Mouse (Mus musculus) hindbrain, embryonic 13.5 days (tissue): ENCODE measurements around the gene Slc27a5. TPM values are rescaled to one million over a fixed set of nuclear protein-coding genes. Genes with fewer than 3 reads are reported as not detected.

ENCODE experiments used
- ATAC-seq: fragments of 200-750 bp; cut with Nextera tagmentation; 2 replicates; pipeline ENCODE4 v1.8.0; 2017; ENCODE audit warnings: moderate TSS enrichment; ENCODE audit not compliant: low FRiP score
- H3K27ac ChIP-seq: fragments of 300-500 bp; sonication (generic); 2 replicates; pipeline ENCODE4 v1.5.1; 2015; ENCODE audit warnings: inconsistent platforms, mild to moderate bottlenecking, moderate library complexity
- H3K27me3 ChIP-seq: fragments of 300-500 bp; sonication (generic); 2 replicates; pipeline ENCODE4 v1.6.1; 2015; ENCODE audit warnings: mild to moderate bottlenecking, inconsistent platforms
- H3K36me3 ChIP-seq: fragments of 300-500 bp; sonication (generic); 2 replicates; pipeline ENCODE4 v1.6.1; 2015; ENCODE audit warnings: mild to moderate bottlenecking, inconsistent platforms
- H3K4me1 ChIP-seq: fragments of 300-500 bp; sonication (generic); replicated peaks from 2 replicates; pipeline ENCODE4 v1.6.1; 2015; ENCODE audit warnings: inconsistent platforms
- H3K4me2 ChIP-seq: fragments of 300-500 bp; sonication (generic); 2 replicates; pipeline ENCODE4 v1.6.1; 2015; ENCODE audit warnings: inconsistent platforms, mild to moderate bottlenecking, moderate library complexity
- H3K4me3 ChIP-seq: fragments of 300-500 bp; sonication (generic); 2 replicates; pipeline ENCODE4 v1.5.1; 2015; ENCODE audit warnings: mild to moderate bottlenecking, inconsistent platforms
- H3K9ac ChIP-seq: fragments of 300-500 bp; sonication (generic); 2 replicates; pipeline ENCODE4 v1.6.1; 2015; ENCODE audit warnings: mild to moderate bottlenecking, inconsistent platforms
- H3K9me3 ChIP-seq: fragments of 300-500 bp; sonication (generic); 2 replicates; pipeline ENCODE4 v1.6.1; 2016; ENCODE audit warnings: inconsistent platforms
- WGBS: fragments of 180-500 bp; shearing (Covaris S2); methylation state at CpG from one replicate; pipeline ENCODE4 v1.1.7; 2015; 5-methylcytosine and 5-hydroxymethylcytosine counted together
- polyA plus RNA-seq: library from polyadenylated mRNA; unstranded; fragments of >200 nt; fragmentation: Nextera tagmentation; extraction: Ambion mirVana; gene quantifications from 2 replicates; pipeline ENCODE4 v1.2.1, GENCODE M21; 2015

Gene Slc27a5
- polyA plus RNA-seq, 1 experiment from 2014 or later: 0.44 TPM

DNA sequence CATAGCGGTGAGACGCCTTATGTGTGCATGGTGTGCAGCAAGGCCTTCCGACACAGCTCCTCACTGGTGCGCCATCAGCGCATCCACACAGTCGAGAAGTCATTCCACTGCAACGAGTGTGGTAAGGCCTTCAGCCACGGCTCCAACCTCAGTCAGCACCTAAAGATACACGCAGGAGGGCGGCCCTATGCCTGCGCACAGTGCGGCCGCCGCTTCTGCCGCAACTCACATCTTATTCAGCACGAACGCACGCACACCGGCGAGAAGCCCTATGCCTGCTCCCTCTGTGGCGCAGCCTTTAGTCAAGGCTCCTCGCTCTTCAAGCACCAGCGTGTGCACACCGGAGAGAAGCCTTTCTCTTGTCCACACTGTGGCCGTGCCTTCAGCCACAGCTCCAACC, 27.1 kb downstream of the Slc27a5 start:
- no peak overlapping the region for H3K4me3 ChIP-seq
- WGBS: 95% methylated on average over 25 of the region's 25 CpGs
- peaks cover 17% of the 10 kb centered on the region for H3K4me1 ChIP-seq
- ATAC-seq: no peak
- no peak overlapping the region for H3K4me2 ChIP-seq
- H3K27me3 ChIP-seq: no peaks in the 10 kb centered on the region
- H3K27ac ChIP-seq: no peak overlapping the region
- H3K9me3 ChIP-seq: no peaks in the 10 kb centered on the region
- H3K9ac ChIP-seq: no peak overlapping the region
- H3K36me3 ChIP-seq: peaks cover 51% of the 10 kb centered on the region

DNA sequence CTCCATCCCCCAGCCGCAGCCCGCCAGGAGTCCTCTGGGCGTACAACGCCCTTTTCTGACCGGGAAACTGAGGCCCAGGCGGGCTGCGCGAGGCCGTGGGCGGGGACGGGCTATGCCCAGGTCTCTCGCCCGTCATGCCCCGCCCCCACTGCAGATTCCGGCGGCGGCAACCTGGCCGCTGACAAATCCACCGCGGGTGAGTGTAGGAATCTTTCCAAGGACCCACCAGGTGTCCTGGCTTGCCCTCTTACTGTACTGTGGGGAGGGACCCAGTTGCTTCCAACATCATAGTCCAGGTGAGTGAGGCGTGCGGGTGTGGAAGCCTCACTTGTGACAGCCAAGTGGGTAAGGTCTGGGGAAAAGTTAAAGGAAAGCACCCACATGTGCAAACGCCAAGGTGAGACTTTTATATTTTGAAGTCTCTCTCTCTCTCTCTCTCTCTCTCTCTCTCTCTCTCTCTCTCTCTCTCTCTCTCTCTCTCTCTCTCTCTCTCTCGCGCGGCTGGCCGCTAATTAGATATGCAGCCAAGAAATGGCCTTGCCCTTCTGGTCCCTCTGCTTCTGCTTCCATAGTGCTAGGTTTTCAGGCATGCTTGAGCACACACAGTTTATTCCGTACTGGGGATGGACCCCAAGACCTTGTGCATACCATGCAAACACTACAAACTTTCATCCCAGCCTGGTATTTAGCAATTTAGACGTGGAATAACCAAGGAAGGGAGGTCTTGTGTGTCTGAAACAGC, 31.7 kb downstream of the Slc27a5 start:
- H3K4me2 ChIP-seq: peak overlapping the region; percentile 76
- H3K36me3 ChIP-seq: peaks cover 29% of the 10 kb centered on the region
- H3K4me3 ChIP-seq: peak overlapping the region; percentile 87
- H3K9me3 ChIP-seq: no peaks in the 10 kb centered on the region
- peaks cover 28% of the 10 kb centered on the region for H3K4me1 ChIP-seq
- H3K27ac ChIP-seq: peak overlapping the region; percentile 92
- under 1% methylated on average over 29 of the region's 29 CpGs for WGBS
- peak; percentile 65 for ATAC-seq
- H3K27me3 ChIP-seq: no peaks in the 10 kb centered on the region
- peak overlapping the region; percentile 91 for H3K9ac ChIP-seq

GRCm38 (mm10) chr7:12965678-12966091, 32.3 kb downstream of the Slc27a5 start, which contains the start of gene Zfp324:
TSS of gene Zfp324 (plus strand) at chr7:12965838.
- H3K27me3 ChIP-seq: no peaks in the 10 kb centered on the region
- peak within 1 kb of the TSS; percentile 91 for H3K9ac ChIP-seq
- H3K9me3 ChIP-seq: no peaks in the 10 kb centered on the region
- WGBS: 1% methylated on average over 23 of the region's 23 CpGs
- peak within 1 kb of the TSS; percentile 87 for H3K4me3 ChIP-seq
- ATAC-seq: peak; percentile 94
- peak within 1 kb of the TSS; percentile 76 for H3K4me2 ChIP-seq
- peak within 1 kb of the TSS; percentile 92 for H3K27ac ChIP-seq
- H3K36me3 ChIP-seq: peaks cover 23% of the 10 kb centered on the region
- H3K4me1 ChIP-seq: peaks cover 34% of the 10 kb centered on the region

GRCm38 (mm10) chr7:12961511-12962141, 36.4 kb downstream of the Slc27a5 start:
- ATAC-seq: peak; percentile 73
- H3K4me1 ChIP-seq: peaks cover 20% of the 10 kb centered on the region
- WGBS: 2% methylated on average over 29 of the region's 29 CpGs
- H3K4me3 ChIP-seq: peak overlapping the region; percentile 44
- H3K27ac ChIP-seq: peak overlapping the region; percentile 90
- no peaks in the 10 kb centered on the region for H3K27me3 ChIP-seq
- no peaks in the 10 kb centered on the region for H3K9me3 ChIP-seq
- H3K36me3 ChIP-seq: no peaks in the 10 kb centered on the region
- H3K9ac ChIP-seq: peak overlapping the region; percentile 74
- H3K4me2 ChIP-seq: peak overlapping the region; percentile 62

DNA sequence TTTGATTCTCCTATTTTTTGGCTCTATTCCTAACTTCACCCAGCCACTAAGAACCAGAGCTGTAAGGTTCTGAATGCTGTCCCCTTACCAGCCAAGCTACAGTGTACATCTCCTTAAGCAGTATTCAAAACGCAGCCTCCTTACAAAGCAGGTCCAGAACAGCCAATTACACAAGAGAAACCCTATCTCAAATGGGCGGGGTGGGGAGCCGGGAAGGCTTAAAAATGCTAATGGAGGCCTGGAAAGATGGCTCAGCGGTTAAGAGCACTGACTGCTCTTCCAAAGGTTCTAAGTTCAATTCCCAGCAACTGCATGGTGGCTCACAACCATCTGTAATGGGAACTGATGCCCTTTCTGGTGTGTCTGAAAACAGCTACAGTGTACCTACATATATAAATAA, 38.3 kb downstream of the Slc27a5 start:
- H3K9ac ChIP-seq: no peak overlapping the region
- no peaks in the 10 kb centered on the region for H3K36me3 ChIP-seq
- ATAC-seq: no peak
- no peak overlapping the region for H3K27ac ChIP-seq
- no peak overlapping the region for H3K4me2 ChIP-seq
- no peaks in the 10 kb centered on the region for H3K9me3 ChIP-seq
- 15% methylated on average over 4 of the region's 4 CpGs for WGBS
- H3K27me3 ChIP-seq: no peaks in the 10 kb centered on the region
- H3K4me3 ChIP-seq: no peak overlapping the region
- H3K4me1 ChIP-seq: peaks cover 10% of the 10 kb centered on the region

DNA sequence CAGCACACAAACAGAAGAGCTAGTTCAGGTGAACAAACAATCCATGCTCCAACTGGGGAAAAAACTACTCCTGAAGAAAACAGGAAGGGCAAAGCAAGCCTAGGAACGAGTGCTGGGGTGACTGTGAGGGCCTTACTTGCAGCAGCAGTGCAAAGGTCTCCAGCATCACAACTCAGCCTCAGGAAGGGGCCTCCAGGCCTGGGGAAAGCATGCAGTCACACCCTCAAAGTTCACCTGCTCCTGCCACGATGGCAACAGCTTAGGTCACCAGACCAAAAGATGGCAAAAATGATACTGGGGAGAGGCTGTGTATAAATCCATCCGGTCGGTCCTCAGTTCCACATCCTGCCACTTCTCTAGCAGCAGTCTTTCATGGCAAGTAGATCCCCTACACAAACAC, 39.0 kb downstream of the Slc27a5 start:
- Histone ChIP-seq H3K27ac (no peak overlapping the region), H3K27me3 (no peaks in the 10 kb centered on the region), H3K4me3 (no peak overlapping the region), H3K9me3 (no peaks in the 10 kb centered on the region), H3K9ac (no peak overlapping the region; the same call in 1 of the 2 replicates), H3K36me3 (no peaks in the 10 kb centered on the region), H3K4me2 (no peak overlapping the region), H3K4me1 (peaks cover 8% of the 10 kb centered on the region; the same call in 1 of the 2 replicates)
- ATAC-seq: no peak
- 79% methylated on average over 4 of the region's 4 CpGs for WGBS

DNA sequence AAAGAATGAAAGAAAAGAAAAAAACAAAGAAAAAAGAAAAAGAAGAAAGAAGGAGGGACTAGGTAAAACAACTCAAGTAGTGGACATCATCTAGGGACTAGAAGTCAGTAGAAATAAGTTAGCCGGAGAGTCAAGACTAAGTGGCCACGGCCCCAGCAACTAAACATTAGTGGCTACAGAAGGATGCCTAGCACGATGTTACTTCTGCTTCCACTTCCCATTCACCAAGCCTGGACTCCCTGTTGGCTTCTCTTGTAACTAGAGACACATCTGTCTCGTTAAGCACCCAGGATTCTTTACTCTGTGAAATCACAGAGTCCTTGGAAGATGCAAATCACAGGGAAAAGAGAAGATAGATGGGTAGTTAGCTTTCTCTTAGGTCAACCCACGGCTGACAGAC, 40.5 kb downstream of the Slc27a5 start:
- Histone ChIP-seq H3K27me3 (no peaks in the 10 kb centered on the region), H3K27ac (no peak overlapping the region), H3K9me3 (no peaks in the 10 kb centered on the region), H3K9ac (no peak overlapping the region), H3K36me3 (no peaks in the 10 kb centered on the region), H3K4me3 (no peak overlapping the region), H3K4me1 (peaks cover 8% of the 10 kb centered on the region; the same call in 1 of the 2 replicates), H3K4me2 (no peak overlapping the region)
- ATAC-seq: no peak
- WGBS: 80% methylated on average over 5 of the region's 5 CpGs

DNA sequence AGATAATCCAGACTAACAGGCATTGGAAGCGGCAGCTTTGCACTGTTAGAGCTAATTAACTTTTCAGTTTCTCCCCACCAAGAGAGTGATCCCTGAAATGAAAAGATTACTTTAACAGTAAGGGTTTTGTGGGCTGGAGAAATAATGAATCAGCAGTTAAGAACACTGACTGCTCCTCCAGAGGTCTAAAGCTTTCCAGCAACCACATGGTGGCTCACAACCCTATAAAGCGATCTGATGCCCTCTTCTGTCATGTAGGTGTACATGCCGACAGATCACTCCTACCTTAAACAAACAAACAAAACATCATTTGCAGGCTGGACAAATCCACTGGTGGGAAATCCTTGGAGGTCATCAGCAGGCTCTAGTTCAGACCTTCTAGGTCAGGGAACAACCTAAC, 43.1 kb downstream of the Slc27a5 start:
- ATAC-seq: no peak
- no peak overlapping the region for H3K4me3 ChIP-seq
- WGBS: 70% methylated on average over 3 of the region's 3 CpGs
- no peak overlapping the region for H3K9ac ChIP-seq
- H3K4me1 ChIP-seq: peaks cover 4% of the 10 kb centered on the region
- H3K27me3 ChIP-seq: no peaks in the 10 kb centered on the region
- no peaks in the 10 kb centered on the region for H3K9me3 ChIP-seq
- no peak overlapping the region for H3K27ac ChIP-seq
- H3K4me2 ChIP-seq: no peak overlapping the region
- no peaks in the 10 kb centered on the region for H3K36me3 ChIP-seq

GRCm38 (mm10) chr7:12949872-12950229, 48.1 kb downstream of the Slc27a5 start:
- Histone ChIP-seq H3K9ac (peak overlapping the region; percentile 71), H3K36me3 (no peaks in the 10 kb centered on the region), H3K4me2 (peak overlapping the region; percentile 82), H3K4me3 (peak overlapping the region; percentile 47), H3K4me1 (peaks cover 11% of the 10 kb centered on the region), H3K27me3 (peaks cover 2% of the 10 kb centered on the region; the same call in 1 of the 2 replicates), H3K27ac (peak overlapping the region; percentile 85), H3K9me3 (no peaks in the 10 kb centered on the region)
- 12% methylated on average over 16 of the region's 16 CpGs for WGBS
- peak; percentile 21; the same call in 1 of the 2 replicates for ATAC-seq

DNA sequence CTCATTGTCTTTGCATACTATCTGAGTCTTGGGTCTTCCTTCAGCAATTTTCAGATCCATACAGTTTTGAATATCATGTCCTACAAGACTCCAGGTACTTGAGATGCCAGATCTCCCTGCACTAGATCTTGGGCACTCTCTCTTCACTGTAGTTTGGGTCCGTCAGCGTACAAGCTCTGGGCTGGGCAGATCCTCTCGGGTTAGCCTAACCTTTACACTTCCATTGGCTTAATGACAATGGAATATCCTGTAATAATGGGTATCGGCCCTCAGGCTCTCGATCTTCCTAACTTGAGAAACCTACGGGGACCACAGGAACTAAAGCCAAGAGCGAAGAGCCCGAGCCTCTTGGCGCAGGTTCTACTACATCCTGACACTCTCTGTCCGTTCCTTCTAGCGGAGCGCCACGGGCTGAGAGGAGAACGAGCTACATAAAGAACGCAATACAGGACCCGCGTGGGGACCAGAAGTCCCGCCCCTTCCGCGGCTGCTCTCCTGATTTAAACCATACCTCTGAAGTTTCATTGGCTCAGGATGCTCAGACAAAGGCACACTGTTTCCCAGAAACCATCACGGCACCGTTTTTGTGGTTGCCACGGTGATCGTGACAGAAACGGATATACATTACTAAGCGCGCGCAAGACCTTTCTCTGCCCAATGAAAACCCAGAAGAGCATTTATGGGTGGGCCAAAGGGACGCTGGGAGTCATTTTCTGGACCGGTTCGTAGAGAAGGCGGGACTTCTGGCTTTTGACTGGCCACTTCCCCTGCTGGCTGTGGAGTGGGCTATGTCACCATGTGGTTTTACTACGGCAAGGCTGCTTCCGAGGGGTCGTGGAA, 48.7 kb downstream of the Slc27a5 start:
- peak; percentile 98 for ATAC-seq
- H3K27ac ChIP-seq: peak overlapping the region; percentile 94
- H3K4me3 ChIP-seq: peak overlapping the region; percentile 47
- H3K36me3 ChIP-seq: no peaks in the 10 kb centered on the region
- H3K4me2 ChIP-seq: peak overlapping the region; percentile 82
- H3K4me1 ChIP-seq: peaks cover 11% of the 10 kb centered on the region
- 9% methylated on average over 35 of the region's 35 CpGs for WGBS
- peak overlapping the region; percentile 71 for H3K9ac ChIP-seq
- peaks cover 2% of the 10 kb centered on the region; the same call in 1 of the 2 replicates for H3K27me3 ChIP-seq
- no peaks in the 10 kb centered on the region for H3K9me3 ChIP-seq

GRCm38 (mm10) chr7:12943488-12943887, 54.5 kb downstream of the Slc27a5 start:
- Histone ChIP-seq H3K4me3 (no peak overlapping the region), H3K4me1 (0 out of 2 replicates have a peak, but pooled peaks cover under 1% of the 10 kb centered on the region), H3K36me3 (no peaks in the 10 kb centered on the region), H3K27me3 (peaks cover 2% of the 10 kb centered on the region; the same call in 1 of the 2 replicates), H3K9me3 (no peaks in the 10 kb centered on the region), H3K4me2 (no peak overlapping the region), H3K9ac (no peak overlapping the region), H3K27ac (no peak overlapping the region)
- no peak for ATAC-seq

DNA sequence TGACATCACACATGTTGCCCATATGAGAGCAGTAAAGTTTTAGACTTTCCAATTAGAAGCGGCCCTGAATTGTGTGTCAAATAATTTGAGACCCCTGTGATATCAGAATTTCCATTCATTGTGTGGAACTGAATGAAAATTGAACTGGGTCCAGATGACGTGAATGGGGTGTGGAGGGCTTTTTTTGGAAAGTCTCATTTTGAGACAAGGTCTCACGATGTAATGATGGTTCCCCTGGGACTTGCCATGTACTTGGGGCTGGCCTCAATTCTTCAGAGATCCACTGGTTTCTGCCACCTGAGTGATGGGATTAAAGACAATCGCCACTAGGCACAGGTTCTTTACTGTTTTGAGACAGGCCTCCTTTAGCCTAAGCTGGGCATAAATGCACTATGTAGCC, 57.4 kb downstream of the Slc27a5 start:
- no peak overlapping the region for H3K4me2 ChIP-seq
- H3K36me3 ChIP-seq: no peaks in the 10 kb centered on the region
- H3K4me3 ChIP-seq: no peak overlapping the region
- H3K9ac ChIP-seq: no peak overlapping the region
- H3K9me3 ChIP-seq: no peaks in the 10 kb centered on the region
- no peak for ATAC-seq
- H3K4me1 ChIP-seq: no peaks in the 10 kb centered on the region
- WGBS: 87% methylated on average over 4 of the region's 4 CpGs
- H3K27ac ChIP-seq: no peak overlapping the region
- H3K27me3 ChIP-seq: no peaks in the 10 kb centered on the region
